Mouse (Mus musculus) olfactory bulb, adult 2 months (tissue): ENCODE data around the gene Alkbh3. TPM values are rescaled to one million over a fixed set of nuclear protein-coding genes. Genes with fewer than 3 reads are reported as not detected.
A peak's percentile ranks its signal among the peaks of the same experiment; 100 is the strongest.

ENCODE experiments used
- H3K27ac ChIP-seq: fragments of 200-500 bp; 2 replicates; pipeline ENCODE4 v1.5.1; 2012; ENCODE audit warnings: low read depth, low read length; ENCODE audit not compliant: insufficient read depth
- H3K4me1 ChIP-seq: fragments of 200-500 bp; 2 replicates; pipeline ENCODE4 v1.6.1; 2012; ENCODE audit warnings: low read length; ENCODE audit not compliant: control insufficient read depth, insufficient read depth
- H3K4me3 ChIP-seq: fragments of 200-500 bp; 2 replicates; pipeline ENCODE4 v1.5.1; 2012; ENCODE audit warnings: mild to moderate bottlenecking, low read depth, low read length, moderate library complexity; ENCODE audit not compliant: insufficient read depth
- CTCF ChIP-seq: fragments of 200-500 bp; IDR thresholded peaks from 2 replicates; pipeline ENCODE4 v1.5.1; 2012; ENCODE audit warnings: low read depth, mild to moderate bottlenecking, low read length, moderate library complexity; ENCODE audit not compliant: insufficient read depth
- POLR2A ChIP-seq: fragments of 200-500 bp; IDR thresholded peaks from 2 replicates; pipeline ENCODE4 v1.6.1; 2012; ENCODE audit warnings: mild to moderate bottlenecking, low read depth, low read length, moderate library complexity; ENCODE audit not compliant: insufficient read depth
- WGBS: fragments of 180-500 bp; shearing (Covaris S2); methylation state at CpG from one replicate; pipeline ENCODE4 v1.1.7; 2018; 5-methylcytosine and 5-hydroxymethylcytosine counted together
- polyA plus RNA-seq: library from polyadenylated mRNA; stranded (reverse); fragments of >200 nt; gene quantifications from 2 replicates; pipeline ENCODE4 v1.2.4, GENCODE M21; 2012; ENCODE audit warnings: low replicate concordance; ENCODE audit not compliant: missing spikeins, insufficient read depth, insufficient read length

Gene Alkbh3
- polyA plus RNA-seq, 1 experiment: not detected

- H3K4me3 ChIP-seq: no peak overlapping the region
- no peak overlapping the region for H3K27ac ChIP-seq
- TF ChIP-seq POLR2A (no peak), CTCF (no peak)
- H3K4me1 ChIP-seq: peaks cover 34% of the 10 kb centered on the region
- 68% methylated on average over 7 of the region's 7 CpGs for WGBS
Measured at GRCm38 (mm10) chr2:93979249-93980120, 31.1 kb downstream of the Alkbh3 start.

- Histone ChIP-seq H3K27ac (peak overlapping the region; percentile 73), H3K4me3 (peak overlapping the region; percentile 39), H3K4me1 (peaks cover 34% of the 10 kb centered on the region)
- WGBS: 2% methylated on average over 37 of the region's 37 CpGs
- TF ChIP-seq POLR2A (no peak), CTCF (no peak)
Measured at GRCm38 (mm10) chr2:93976436-93977252, 34.0 kb downstream of the Alkbh3 start.

- peak overlapping the region; percentile 73; the same call in 1 of the 2 replicates for H3K27ac ChIP-seq
- H3K4me1 ChIP-seq: peaks cover 29% of the 10 kb centered on the region
- 45% methylated on average over 21 of the region's 21 CpGs for WGBS
- H3K4me3 ChIP-seq: peak overlapping the region; percentile 39
- no peak for TF ChIP-seq POLR2A
- no peak for TF ChIP-seq CTCF
Measured at GRCm38 (mm10) chr2:93975526-93976435, 34.8 kb downstream of the Alkbh3 start.

GRCm38 (mm10) chr2:93975041-93975440 is 35.6 kb downstream of the Alkbh3 start:
- Histone ChIP-seq H3K4me1 (peaks cover 25% of the 10 kb centered on the region), H3K4me3 (no peak overlapping the region), H3K27ac (no peak overlapping the region)
- TF ChIP-seq CTCF (no peak), POLR2A (no peak)
- 75% methylated on average over 7 of the region's 7 CpGs for WGBS

GRCm38 (mm10) chr2:93971647-93972046 is 39.0 kb downstream of the Alkbh3 start:
- no peak for TF ChIP-seq CTCF
- TF ChIP-seq POLR2A: no peak
- H3K27ac ChIP-seq: no peak overlapping the region
- H3K4me3 ChIP-seq: no peak overlapping the region
- H3K4me1 ChIP-seq: peaks cover 14% of the 10 kb centered on the region
- 73% methylated on average over 3 of the region's 3 CpGs for WGBS

GRCm38 (mm10) chr2:93964494-93965160 is 46.0 kb downstream of the Alkbh3 start:
- 29% methylated on average over 7 of the region's 7 CpGs for WGBS
- TF ChIP-seq CTCF: no peak
- no peak for TF ChIP-seq POLR2A
- peak overlapping the region; percentile 86 for H3K27ac ChIP-seq
- no peak overlapping the region for H3K4me3 ChIP-seq
- H3K4me1 ChIP-seq: peaks cover 42% of the 10 kb centered on the region

- Histone ChIP-seq H3K4me3 (no peak overlapping the region), H3K27ac (no peak overlapping the region), H3K4me1 (peaks cover 43% of the 10 kb centered on the region)
- TF ChIP-seq CTCF: no peak
- TF ChIP-seq POLR2A: no peak
- 62% methylated on average over 1 of the region's 1 CpGs for WGBS
Measured at GRCm38 (mm10) chr2:93963802-93964201, 46.8 kb downstream of the Alkbh3 start.

GRCm38 (mm10) chr2:93961716-93962115 is 48.9 kb downstream of the Alkbh3 start:
- 77% methylated on average over 8 of the region's 8 CpGs for WGBS
- TF ChIP-seq POLR2A (no peak), CTCF (no peak)

More at GRCm38 (mm10) chr2:93961716-93962115, 48.9 kb downstream of the Alkbh3 start:
- no peak overlapping the region for H3K27ac ChIP-seq
- H3K4me1 ChIP-seq: peaks cover 53% of the 10 kb centered on the region
- no peak overlapping the region for H3K4me3 ChIP-seq
